Mouse (Mus musculus): ENCODE measurements around the gene Sh3gl1.

Gene Sh3gl1

DNA sequence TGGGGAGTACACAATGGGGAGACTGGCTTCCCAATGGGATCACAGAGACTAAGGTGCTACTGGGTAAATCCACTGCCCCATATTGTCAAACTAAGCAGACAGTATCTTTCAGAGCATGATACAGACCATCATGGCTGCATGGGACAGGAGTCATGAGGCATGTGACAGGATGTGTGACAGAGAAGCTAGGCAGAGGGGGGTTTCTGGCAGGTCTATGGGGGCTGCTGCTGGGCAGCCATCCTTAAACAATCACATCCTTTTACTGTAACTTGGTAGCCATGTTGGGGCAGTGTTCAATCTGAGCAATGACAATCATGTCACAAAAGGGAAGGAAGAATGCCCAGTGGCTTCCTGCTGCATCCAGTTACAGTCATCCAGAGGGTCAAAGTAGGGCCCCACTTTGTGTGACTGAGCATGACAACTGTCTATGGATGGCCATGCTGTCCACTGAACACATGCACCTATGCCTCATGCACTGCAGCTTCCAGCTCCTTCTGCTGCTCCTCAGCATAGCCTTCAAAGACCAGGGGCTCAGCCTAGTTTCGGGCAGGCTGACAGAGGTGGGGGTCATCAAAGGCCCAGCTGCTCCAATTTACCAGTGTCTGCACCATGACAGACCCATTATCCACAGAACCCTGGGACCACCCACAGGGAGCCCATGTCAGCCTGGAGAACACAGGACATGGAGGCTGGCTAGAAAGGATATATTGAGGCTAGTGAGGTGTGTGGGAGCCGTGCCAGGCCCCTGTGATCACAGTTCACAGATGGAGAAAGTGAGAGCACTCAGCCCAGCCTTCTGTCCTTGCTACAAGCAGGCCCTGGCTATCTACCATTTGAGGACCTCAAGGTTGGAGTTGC is 14.1 kb downstream of the Sh3gl1 start:
- no peak for DNase-seq (ENCODE audit: extremely low read depth, insufficient read length, low spot score)

DNA sequence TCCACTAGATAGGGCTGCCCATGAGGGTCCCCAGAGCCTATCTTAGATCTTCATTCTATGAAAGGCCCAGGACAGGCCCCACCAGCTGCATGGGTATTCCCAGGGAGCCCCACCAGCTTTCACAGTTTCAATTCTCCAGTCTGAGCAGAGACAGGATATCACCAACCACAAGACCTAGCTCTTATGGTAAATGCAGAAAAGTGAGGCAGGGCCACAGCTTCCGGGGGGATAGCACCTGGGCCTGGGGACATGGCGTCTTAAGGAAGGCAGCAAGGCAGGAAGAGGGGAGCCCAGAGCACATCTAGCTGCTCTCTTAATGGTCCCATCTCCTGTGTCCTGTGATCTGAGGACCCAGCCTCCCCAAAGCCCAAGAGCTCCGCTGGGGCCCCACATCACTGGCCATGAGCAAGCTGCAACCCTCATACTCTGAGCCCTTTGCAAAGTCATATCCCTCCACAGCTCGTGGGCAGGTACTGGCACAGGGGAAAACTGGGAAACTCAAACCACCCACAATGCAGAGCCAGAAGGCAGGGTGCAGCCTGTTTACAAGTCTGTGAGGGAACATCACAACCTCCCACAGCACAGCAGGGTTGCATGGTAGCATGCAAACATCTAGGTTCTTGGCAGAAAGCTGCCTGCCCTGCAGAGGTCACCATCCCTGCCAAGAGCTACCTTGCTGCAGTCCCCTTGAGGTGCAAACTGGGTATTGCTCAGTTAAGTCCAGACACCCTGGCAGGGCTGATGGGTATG is 15.1 kb downstream of the Sh3gl1 start:
- no peak for DNase-seq (ENCODE audit: extremely low read depth, insufficient read length, low spot score)

DNA sequence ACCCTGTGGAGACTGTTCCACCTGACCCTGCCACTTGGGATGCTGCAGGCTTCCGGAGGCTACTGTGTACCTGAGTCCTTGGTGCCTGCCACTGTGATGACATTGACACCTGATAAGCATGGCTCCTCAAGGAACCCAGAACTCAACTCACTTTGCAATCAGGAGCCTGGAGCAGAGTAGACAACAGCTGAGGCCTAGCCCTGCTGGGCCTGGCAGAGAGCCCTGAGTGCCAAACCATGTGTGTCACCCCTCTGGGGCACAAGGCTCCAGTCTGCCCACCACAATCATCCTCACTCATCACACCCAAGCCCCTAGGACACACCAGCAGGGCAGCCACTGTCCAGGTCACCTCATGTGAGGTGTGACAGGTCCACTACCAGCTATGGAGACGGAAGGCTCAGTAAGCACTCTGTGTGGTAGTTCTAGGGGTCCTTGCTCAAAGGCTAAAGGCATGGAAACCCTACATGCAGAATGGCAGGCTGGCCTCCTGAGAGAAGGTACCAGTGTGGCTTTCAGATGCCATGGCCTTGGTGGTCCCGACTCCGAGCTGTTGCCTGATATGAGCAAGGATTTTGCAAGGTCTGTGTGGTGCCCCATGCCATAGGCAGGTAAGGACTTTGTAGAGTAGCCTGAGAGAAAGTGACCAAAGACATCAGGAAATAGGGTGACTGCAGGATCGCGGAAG is 15.9 kb downstream of the Sh3gl1 start:
- no peak for DNase-seq (ENCODE audit: extremely low read depth, insufficient read length, low spot score)

DNA sequence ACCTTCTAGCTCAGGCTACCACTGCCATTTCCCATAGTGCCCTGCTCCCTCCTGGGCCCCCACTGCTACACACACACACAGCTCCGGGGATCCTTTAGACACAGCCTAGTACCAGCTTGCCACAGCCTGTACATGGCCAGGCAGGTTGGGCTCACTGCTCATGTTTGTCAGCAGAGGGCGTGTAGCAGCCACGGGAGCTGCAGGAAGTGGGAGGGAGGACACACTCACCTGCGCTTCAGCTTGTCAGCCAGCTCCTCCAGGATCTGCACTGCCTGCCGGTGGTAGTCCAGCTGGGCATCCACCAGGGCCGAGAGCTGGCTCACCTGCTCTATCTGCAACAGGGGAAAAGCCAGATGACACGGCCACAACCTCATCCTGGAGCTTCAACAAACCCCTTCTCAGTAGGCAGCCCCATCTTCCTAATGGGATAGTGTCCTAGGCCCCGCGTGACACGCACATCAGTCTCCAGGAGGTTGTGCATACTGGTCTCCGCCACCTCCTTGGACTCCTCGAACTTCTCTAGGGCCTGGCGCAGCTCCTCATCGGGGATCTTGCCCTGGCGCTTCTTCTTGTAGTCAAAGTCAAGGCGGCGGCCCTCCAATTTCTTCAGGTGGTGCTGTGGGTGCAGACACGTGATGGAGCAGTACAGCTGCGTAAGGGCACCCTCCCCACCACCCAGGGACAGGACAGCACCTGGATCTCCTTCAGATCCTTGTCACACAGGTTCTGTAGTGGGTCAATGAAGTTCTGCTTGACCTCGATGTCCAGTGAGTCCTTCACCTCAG is 17.9 kb downstream of the Sh3gl1 start:
- no peak for DNase-seq (ENCODE audit: extremely low read depth, insufficient read length, low spot score)

DNA sequence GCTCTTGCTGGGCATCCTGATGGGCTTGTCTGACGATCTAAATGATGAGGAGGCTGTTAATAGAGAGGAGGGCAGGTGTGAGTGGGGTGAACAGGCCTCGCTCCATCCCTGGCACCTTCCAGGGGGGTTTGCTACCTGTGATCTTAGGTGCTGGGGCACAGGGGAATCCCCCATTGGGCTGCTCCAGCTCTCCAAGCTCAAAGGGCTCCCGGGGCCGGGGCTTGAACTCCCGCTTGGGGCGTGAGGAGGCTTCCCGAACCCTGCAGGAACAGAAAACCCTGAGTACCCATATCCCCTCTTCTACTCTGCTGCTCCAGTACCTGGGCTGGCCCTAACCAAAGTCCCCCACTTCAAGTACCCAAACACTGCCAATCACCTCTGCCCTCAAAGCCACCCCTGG is 18.6 kb downstream of the Sh3gl1 start:
- DNase-seq (ENCODE audit: extremely low read depth, insufficient read length, low spot score) = no peak

DNA sequence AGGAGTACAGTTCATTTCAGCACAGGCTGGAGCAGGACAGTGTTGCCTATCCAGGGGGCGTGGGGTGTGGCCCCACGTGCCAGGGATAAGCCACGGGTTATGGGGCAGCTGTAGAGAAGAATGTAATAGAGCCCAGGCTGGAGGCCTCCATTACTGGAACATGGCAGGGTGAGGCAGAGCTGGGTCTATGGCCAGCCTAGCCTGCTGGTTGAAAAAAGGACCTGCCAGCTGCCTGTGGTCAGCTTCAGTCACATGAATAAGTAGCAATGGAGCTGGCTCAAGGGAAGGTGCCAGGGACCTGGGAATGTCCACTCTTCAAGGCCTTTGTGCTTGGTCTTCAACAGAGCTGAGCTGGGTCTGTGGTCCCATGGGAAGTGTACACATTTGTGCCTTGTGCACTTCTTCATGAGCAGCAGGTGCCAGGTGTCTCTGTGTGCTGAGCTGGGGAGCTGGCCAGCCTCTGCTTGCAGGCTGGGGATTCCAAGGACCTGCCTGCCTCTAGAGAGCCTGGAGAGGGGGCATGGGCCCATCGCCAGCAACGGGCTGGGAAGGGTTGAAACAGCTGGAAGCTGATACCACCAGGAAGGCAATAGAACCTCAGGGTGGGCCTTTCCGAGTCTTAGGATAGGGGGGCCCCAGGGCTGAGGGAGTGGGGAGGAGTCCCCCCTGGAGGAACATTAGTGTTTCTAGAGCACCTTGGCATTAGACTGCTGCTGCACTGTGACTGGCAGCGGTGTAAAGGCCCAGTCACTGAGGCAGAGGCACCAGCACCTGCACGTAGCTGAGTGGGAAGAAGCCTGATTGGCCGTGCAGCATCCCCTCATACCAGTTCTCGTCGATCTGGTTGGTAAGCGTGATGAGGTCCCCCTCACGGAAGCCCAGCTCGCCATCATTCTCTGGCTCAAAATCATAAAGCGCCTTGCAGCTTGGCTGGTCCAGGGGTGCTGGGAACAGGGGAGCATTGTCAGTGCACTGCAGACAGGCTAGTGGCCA is 19.3 kb downstream of the Sh3gl1 start:
- DNase-seq (ENCODE audit: extremely low read depth, insufficient read length, low spot score) = no peak

DNA sequence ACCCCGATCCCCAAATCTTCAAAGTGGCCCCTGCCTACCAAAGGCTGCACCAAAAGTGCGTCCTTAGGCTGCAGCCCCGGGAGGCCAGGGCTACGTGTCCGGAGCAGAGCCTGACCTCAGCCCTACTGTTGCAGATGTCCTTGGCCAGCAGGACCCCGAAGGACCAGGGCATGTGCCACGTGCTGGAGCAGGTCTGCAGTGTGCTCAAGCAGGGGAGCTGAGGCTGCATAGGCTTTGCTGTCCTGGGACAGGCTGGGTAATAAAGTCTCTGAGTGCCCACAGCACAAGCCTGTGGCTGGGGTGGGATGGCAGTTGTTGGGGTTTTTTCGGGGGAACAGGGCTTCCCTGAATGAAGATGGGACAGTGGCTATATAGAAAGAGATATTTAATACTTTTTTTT is 20.1 kb downstream of the Sh3gl1 start:
- no peak for DNase-seq (ENCODE audit: extremely low read depth, insufficient read length, low spot score)

DNA sequence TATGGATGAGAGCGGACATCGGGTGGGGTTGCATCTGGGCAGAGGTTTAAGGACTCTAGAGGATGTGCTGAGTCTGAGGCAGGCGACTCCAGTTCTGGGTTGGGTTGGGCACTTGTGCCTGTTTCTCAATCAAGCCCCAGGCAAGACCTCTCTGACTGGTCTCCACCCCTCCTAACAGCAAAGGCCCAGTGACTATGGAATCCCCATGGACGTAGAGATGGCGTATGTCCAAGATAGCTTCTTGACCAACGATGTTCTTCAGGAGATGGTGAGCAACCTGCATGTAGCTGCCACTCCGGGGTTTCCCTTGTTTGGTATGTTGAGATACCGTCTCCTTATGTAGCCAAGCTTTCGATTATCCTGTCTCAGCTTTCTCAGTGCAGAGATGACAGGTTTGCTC is 21.1 kb downstream of the Sh3gl1 start:
- no peak for DNase-seq (ENCODE audit: extremely low read depth, insufficient read length, low spot score)

DNA sequence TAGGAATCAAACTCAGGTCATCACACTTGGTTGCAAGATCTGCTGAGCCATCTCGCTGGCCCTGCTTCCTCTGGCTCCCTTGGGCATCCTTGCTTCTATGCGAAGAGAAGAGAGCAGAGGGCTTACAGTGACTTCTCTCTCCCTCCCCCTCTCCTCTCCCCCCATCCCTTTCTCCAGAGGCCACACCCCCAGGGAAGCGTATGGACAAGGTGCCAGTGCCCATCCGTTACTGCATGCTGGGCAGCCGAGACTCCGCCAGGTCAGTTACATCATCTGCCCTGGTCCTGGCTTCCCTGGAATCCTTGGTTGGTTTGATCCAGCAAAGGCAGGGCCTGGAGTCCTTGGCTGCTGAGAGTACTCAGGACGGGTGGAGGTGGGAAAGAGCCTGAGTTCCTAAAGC is 25.0 kb downstream of the Sh3gl1 start:
- no peak for DNase-seq (ENCODE audit: extremely low read depth, insufficient read length, low spot score)

DNA sequence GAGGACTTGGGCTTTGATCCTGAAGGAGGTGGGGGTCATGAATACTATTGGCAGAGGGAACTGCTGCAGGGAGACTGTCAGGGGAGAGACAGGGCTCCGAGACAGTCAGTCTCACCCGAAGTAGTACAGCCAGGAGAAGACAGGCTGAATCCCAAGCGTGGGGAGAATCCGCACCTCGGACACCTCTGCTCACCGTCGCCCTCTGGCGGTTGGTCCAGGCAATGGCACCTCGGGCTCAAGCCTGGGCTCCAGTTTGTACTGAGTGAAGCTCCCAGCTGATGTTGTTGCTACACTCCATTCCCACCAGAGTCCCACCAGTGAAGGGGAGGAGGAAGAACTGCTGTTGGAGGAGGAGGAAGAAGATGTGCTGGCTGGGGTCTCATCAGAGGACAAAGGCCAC is 25.8 kb downstream of the Sh3gl1 start:
- peak; percentile 81 for DNase-seq (ENCODE audit: extremely low read depth, insufficient read length, low spot score)

DNA sequence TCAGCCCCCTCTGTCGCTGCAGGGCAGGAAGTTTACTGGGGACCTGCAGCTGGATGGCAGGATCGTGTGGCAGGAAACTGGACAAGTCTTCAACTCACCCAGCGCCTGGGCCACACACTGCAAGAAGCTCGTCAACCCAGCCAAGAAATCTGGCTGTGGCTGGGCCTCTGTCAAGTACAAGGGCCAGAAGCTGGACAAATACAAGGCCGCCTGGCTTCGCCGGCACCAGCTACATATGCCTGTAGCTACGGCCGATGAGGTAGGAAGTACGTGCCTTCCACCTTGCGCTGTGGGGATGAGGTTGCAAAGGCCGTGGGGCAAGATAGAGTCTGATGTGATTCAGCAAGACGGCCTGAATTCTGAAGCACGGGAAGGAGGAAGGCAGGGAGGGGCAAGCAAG is 26.2 kb downstream of the Sh3gl1 start:
- DNase-seq (ENCODE audit: extremely low read depth, insufficient read length, low spot score) = peak; percentile 51

DNA sequence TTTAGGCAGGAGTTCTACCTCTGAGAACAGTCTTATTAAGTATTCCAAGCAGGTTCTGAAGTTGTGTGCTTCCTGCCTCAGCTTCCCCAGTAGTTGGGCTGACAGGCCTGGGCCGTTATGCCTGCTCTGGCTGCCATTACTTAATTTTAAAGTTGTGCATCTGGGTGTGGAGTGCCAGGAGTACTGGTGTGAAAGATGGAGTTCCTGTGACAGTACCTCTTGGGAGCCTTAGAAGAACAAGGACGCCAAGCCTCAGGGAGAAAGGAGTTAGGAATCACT is 26.5 kb downstream of the Sh3gl1 start:
- no peak for DNase-seq (ENCODE audit: extremely low read depth, insufficient read length, low spot score)

DNA sequence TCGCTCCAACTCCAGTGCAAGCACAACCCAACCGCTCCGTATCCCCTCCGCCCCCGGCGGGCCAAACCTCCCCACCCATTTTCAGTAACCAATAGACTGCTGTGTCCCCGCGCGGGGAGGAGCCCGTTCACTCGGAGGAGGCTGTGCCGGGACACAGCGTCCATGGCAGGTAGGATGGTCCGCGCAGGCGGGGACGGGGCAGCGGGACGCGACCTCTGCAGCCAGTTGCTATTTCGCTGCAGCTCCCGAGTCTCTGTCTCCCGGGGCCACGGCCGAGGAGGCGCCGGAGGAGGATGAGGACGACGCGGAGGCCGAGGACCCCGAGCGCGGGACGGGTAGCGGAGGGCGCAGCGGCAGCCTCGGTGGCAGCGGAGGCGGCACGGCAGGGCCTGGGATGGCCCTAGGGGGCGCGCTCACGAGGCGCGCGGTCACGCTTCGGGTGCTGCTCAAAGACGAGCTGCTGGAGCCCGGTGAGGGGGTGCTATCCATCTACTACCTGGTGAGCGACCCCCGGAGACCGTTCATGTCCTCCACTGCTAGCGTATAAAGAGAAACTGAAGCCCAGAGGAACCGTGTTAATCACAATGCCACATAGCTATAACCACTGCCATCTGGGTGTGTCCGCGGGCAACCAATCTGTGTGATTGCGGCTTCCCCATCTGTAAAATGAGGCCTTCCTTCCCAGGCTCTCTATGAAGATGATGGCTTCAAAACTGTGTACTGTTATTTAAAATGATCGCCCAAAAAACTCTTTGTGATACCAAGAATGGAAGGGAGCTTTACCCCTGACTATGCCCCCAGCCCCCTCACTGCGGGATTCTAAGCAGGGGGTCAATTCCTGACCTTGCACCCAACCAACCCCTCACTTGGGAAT is 27.1 kb downstream of the Sh3gl1 start:
- peak; percentile 90 for DNase-seq (ENCODE audit: extremely low read depth, insufficient read length, low spot score)

DNA sequence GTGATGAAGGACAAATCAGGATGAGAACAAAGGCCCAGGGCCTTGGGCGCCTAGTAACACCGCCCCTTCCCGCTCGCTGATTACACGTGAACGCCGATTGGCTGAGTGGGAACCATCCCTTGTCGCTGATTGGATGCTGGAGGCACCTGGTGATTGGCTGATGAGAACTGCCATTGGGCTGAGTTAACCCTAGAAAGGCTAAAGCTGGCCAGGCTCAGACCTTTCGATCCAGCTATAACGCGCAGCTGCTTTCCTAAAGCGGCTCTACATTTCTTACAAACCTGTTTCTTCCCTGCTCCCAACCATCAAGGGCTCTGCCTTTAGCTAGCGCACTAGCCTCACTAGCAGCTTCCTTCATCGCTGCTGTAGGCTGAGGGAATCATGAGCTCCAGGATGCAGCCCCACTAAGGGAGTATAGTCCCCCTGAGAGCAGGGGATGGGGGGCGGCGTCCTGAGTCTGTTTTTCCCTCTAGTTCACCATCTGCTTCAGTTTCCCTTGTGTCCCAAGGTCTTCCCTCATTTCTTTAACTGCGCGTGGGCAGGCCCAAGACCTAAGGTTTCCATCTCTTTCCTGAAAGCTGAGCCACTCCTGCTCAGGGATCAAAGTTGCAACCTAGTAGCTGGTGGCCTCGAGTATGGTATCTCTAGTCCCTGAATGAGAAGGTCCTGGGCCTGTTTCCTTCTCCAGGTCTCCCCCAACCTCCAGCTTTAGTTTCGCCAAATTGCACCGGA is 27.9 kb downstream of the Sh3gl1 start:
- peak; percentile 85 for DNase-seq (ENCODE audit: extremely low read depth, insufficient read length, low spot score)

DNA sequence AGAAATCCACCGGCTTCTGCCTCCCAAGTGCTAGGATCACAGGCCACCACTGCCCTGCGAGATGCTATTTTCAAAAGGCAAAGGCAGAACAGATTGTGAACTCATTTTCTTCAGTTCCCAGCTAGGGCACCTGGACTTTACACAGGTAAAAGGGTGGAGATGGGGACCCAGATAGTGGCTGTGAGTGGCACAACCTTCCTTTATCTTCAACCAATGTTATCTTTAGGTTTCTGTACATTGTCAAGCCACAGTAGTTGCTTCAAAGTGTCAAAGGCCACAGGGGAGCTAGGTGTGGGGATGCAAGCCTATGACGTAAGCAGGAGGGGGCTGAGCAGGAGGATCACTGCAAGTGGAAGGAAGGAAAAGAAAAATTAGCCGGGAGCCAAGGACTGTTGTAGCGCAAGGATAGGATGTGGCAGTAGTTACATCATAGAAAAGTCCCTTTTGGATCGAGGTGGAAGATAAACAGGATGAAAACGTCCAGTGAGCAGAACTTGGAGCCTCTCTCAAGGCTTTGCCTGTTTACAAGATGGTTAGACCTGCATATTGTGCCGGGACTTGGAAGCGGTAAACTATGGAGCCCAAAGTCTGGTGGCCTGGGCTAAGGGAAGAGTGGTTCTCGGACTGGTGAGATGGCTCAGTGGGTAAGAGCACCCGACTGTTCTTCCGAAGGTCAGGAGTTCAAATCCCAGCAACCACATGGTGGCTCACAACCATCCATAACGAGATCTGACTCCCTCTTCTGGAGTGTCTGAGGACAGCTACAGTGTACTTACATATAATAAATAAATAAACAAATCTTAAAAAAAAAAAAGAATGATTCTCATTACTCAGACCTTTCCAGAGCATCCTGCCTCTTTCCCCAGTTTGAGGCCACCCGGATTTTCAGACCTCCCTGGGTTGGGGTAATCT is 28.7 kb downstream of the Sh3gl1 start:
- DNase-seq (ENCODE audit: extremely low read depth, insufficient read length, low spot score) = no peak

DNA sequence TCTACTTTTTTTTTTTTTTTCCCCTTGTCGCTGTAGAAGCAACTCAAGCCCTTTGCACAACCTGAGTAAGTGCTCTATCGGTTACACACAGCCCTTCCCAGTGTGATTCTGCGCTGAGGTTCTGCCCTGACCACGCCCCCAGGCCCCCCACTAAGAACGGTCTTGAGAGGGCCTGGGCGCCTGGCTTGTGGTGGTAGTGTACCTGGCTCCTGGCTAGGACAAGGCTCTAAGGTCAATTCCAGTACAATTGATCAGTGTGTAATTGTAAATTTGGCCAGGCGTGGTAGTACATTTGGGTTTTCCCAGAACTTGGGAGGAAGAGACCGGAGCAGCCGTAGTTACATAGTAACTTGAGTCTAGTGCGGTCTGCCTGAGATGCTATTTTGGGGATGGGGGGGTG is 29.5 kb downstream of the Sh3gl1 start:
- no peak for DNase-seq (ENCODE audit: extremely low read depth, insufficient read length, low spot score)

DNA sequence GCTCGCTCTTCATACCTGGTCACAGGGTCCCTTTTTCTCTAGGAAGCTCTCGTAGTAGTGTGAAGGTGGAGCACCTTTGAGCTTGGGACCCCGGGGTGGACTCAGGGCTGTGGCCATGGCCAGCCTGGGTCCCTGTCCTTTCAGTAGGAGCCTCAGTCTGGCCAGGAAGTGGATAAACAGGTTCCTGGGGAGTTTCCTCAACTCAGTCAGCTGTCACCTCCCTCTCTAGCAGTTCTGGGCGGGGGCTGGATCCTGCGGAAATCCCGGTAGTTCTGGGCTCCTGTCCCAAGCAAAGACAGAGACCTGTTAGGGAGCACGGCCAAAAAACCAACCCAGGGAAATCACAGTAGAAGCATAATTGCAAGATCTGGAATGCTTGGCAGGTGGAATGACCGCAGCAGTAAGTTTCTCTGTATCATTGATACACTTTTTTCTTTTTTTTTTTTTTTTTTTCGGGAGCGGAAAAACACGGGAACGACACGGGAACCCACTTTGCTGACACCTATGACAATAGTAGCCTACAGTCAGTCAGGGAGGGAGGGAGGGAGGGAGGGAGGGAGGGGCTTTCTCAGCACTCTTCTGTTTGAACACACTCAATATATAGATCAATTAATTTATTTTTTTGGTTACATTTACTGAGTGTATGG is 30.9 kb downstream of the Sh3gl1 start, which contains the start of the genes Stap2 and Mpnd:
Gene Stap2, minus strand, starts transcription at position 170 of the 647 bp plus-strand sequence.
Gene Mpnd, plus strand, starts transcription at position 297 of the 647 bp plus-strand sequence.
- peak; percentile 80 for DNase-seq (ENCODE audit: extremely low read depth, insufficient read length, low spot score)
